Mouse (Mus musculus) G1E (cell line): Measurements from ENCODE around the gene Tom1l1. TPM values are rescaled to one million over a fixed set of nuclear protein-coding genes. Genes with fewer than 3 reads are reported as not detected.

ENCODE experiments used
- ATAC-seq: 2 replicates; pipeline ENCODE4 v1.8.0; 2016; ENCODE audit warnings: mild to moderate bottlenecking; ENCODE audit not compliant: insufficient number of reproducible peaks, poor library complexity, low FRiP score, severe bottlenecking; ENCODE audit errors: extremely low read depth
- DNase-seq: peaks from one replicate; pipeline ENCODE4 v3.0.0; 2012; ENCODE audit warnings: low spot score
- H3K27me3 ChIP-seq: 2 replicates; pipeline ENCODE4 v1.6.1; 2012; ENCODE audit warnings: mild to moderate bottlenecking, low read length, inconsistent platforms; ENCODE audit not compliant: insufficient read depth
- H3K36me3 ChIP-seq: replicated peaks from 2 replicates; pipeline ENCODE3; 2012; ENCODE audit warnings: mild to moderate bottlenecking, inconsistent platforms
- H3K4me1 ChIP-seq: 2 replicates; pipeline ENCODE4 v1.6.1; 2012; ENCODE audit warnings: low read depth, low read length, inconsistent platforms, mixed read lengths; ENCODE audit not compliant: insufficient read depth
- H3K4me3 ChIP-seq: 2 replicates; pipeline ENCODE4 v1.5.1; 2012; ENCODE audit warnings: low read depth, mild to moderate bottlenecking, inconsistent platforms, low read length, moderate library complexity, mixed read lengths
- H3K9me3 ChIP-seq: replicated peaks from 2 replicates; pipeline ENCODE4 v1.6.1; 2012; ENCODE audit warnings: inconsistent platforms
- CTCF ChIP-seq: IDR thresholded peaks from 2 replicates; pipeline ENCODE4 v1.5.1; 2012; ENCODE audit warnings: low read depth, low read length, inconsistent platforms, mixed read lengths
- GATA1 ChIP-seq: IDR thresholded peaks from 2 replicates; pipeline ENCODE4 v1.6.1; 2012; ENCODE audit warnings: borderline replicate concordance, low read length, inconsistent platforms, mixed read lengths
- GATA2 ChIP-seq: IDR thresholded peaks from 2 replicates; pipeline ENCODE4 v1.6.1; 2012; ENCODE audit warnings: low read depth, low read length, inconsistent platforms, borderline replicate concordance
- POLR2AphosphoS5 ChIP-seq: IDR thresholded peaks from 2 replicates; pipeline ENCODE4 v1.6.1; 2012; ENCODE audit warnings: low read depth, low read length, inconsistent platforms; ENCODE audit not compliant: insufficient replicate concordance
- TAL1 ChIP-seq: conservative IDR thresholded peaks from 2 replicates; pipeline ENCODE4 v1.6.1; 2012; ENCODE audit warnings: low read depth, low read length, inconsistent platforms, mixed read lengths
- polyA plus RNA-seq: library from polyadenylated mRNA; stranded (reverse); fragments of >175 nt; gene quantifications from 2 replicates; pipeline ENCODE4 v1.2.3, GENCODE M21; 2012
- total RNA-seq, 2 experiments: library from RNA; stranded (forward) in 1 of 2; stranded (reverse) in 1 of 2; fragments of 200-1000 nt in 1 of 2; fragments of >200 nt in 1 of 2; fragmentation: Nextera tagmentation in 1 of 2; gene quantifications; 2 replicates each; pipeline ENCODE4 v1.2.3; 2014 to 2017

Gene Tom1l1
- total and polyA plus RNA-seq, 3 experiments: 2.0 to 75.4 (median 43.2) TPM

GRCm38 (mm10) chr11:90663618-90664297 is 24.4 kb downstream of the Tom1l1 start:
- Histone ChIP-seq H3K4me3 (no peak overlapping the region), H3K9me3 (no peaks in the 10 kb centered on the region), H3K4me1 (peaks cover 52% of the 10 kb centered on the region), H3K36me3 (peaks cover 36% of the 10 kb centered on the region), H3K27me3 (no peaks in the 10 kb centered on the region)
- DNase-seq (no peak), ATAC-seq (no peak)
- TF ChIP-seq CTCF (no peak), GATA1 (no peak), TAL1 (no peak), POLR2AphosphoS5 (no peak)

DNA sequence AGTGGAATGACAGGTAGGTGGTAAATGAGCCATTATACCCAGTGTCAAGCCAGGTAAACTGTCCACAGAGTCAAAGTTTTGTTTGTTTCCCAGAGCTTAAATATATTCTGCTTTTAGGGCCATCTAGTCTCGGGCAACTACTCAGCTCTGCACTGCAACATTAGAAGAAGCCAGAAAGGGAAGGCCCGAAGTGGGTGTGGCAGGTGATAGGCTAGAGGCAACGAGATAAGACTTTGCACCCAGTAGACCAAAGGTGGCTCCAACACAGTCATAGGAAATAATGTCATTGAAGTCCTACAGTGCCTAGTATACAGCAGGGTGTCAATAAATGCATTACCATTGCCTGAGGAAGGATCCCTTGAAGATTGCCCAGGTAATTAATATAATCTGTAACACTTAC is 25.1 kb downstream of the Tom1l1 start:
- Histone ChIP-seq H3K4me1 (peaks cover 52% of the 10 kb centered on the region), H3K9me3 (no peaks in the 10 kb centered on the region), H3K4me3 (no peak overlapping the region; the same call in 1 of the 2 replicates), H3K27me3 (no peaks in the 10 kb centered on the region), H3K36me3 (peaks cover 35% of the 10 kb centered on the region)
- no peak for TF ChIP-seq CTCF
- no peak for TF ChIP-seq GATA2
- no peak for TF ChIP-seq POLR2AphosphoS5
- TF ChIP-seq TAL1: no peak
- DNase-seq (no peak), ATAC-seq (peak; percentile 64)

GRCm38 (mm10) chr11:90660662-90661061 is 27.5 kb downstream of the Tom1l1 start:
- H3K9me3 ChIP-seq: no peaks in the 10 kb centered on the region
- H3K36me3 ChIP-seq: peaks cover 47% of the 10 kb centered on the region
- no peak for ATAC-seq
- TF ChIP-seq CTCF (no peak), TAL1 (no peak), GATA2 (no peak), POLR2AphosphoS5 (no peak), GATA1 (no peak)
- no peaks in the 10 kb centered on the region for H3K27me3 ChIP-seq
- no peak for DNase-seq
- peaks cover 38% of the 10 kb centered on the region for H3K4me1 ChIP-seq
- no peak overlapping the region for H3K4me3 ChIP-seq

- Histone ChIP-seq H3K4me3 (no peak overlapping the region), H3K9me3 (no peaks in the 10 kb centered on the region), H3K36me3 (peaks cover 67% of the 10 kb centered on the region), H3K4me1 (peaks cover 7% of the 10 kb centered on the region), H3K27me3 (no peaks in the 10 kb centered on the region)
- ATAC-seq (no peak), DNase-seq (no peak)
- TF ChIP-seq GATA1 (no peak), TAL1 (no peak), CTCF (no peak), GATA2 (no peak), POLR2AphosphoS5 (no peak)
Observed at GRCm38 (mm10) chr11:90657527-90657926, 30.6 kb downstream of the Tom1l1 start.

DNA sequence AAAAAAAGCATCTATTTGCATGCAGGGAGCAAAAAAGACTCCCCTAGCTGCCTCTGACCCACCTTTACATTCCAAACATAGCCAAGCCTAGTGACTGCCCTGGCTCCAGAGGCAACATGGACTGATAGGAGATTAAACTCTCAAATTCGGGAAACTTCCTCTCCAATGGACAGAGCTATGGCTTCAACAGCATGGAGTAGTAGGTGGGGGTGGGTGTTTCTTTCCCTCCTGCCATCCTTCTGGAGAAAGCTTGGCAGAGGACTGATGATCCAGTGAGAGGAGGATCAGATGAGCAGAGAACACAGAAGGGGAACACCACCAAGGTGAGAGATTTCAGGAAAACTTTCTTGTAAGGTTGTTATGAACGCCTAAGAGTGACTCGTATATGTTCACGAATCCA is 35.6 kb downstream of the Tom1l1 start:
- H3K9me3 ChIP-seq: no peaks in the 10 kb centered on the region
- H3K4me3 ChIP-seq: no peak overlapping the region
- no peak for DNase-seq
- H3K4me1 ChIP-seq: no peaks in the 10 kb centered on the region; the same call in 1 of the 2 replicates
- H3K27me3 ChIP-seq: no peaks in the 10 kb centered on the region
- H3K36me3 ChIP-seq: peaks cover 79% of the 10 kb centered on the region
- TF ChIP-seq GATA1: no peak
- no peak for TF ChIP-seq GATA2
- TF ChIP-seq TAL1: no peak
- no peak for TF ChIP-seq CTCF
- no peak for TF ChIP-seq POLR2AphosphoS5
- ATAC-seq: no peak

DNA sequence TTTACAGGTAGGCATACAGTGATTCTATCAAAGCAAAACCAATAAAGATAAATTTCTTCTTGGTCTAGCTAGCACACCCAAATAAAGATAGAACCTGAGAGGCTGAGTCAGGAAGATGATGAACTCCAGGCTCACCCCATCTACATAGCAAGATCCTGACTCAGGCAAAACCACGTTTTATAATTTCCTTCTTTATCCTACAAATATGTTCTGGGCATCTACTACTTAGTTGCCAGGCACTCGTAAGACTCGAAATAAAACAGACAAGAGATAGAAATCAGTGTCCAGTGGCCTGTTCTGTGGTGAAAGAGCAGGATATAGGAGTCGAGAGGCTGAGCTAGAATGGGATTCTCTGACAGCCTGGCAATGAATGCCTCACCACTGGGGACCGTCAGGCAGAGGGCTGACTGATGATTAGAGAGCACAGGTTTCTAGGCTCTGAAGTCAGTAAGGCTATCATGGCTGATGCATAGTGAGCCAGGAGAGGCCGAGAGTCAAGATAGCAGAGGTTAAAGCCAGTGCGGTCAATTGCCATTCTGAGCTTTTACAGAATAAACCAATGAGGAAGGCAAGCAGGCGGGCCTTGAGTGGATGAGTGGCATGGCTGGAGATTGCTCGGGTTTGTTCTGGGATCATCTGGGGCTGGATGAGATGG is 37.8 kb downstream of the Tom1l1 start:
- H3K36me3 ChIP-seq: peaks cover 83% of the 10 kb centered on the region
- H3K4me1 ChIP-seq: no peaks in the 10 kb centered on the region; the same call in 1 of the 2 replicates
- ATAC-seq (no peak), DNase-seq (no peak)
- H3K27me3 ChIP-seq: no peaks in the 10 kb centered on the region
- TF ChIP-seq CTCF: no peak
- TF ChIP-seq GATA2: no peak
- no peak for TF ChIP-seq TAL1
- TF ChIP-seq GATA1: no peak
- TF ChIP-seq POLR2AphosphoS5: no peak
- H3K9me3 ChIP-seq: no peaks in the 10 kb centered on the region
- no peak overlapping the region for H3K4me3 ChIP-seq
